Mouse (Mus musculus): ENCODE measurements around the gene Rps5. TPM values are rescaled to one million over a fixed set of nuclear protein-coding genes. Genes with fewer than 3 reads are reported as not detected.
"Not testable (repeated sequence)": the region's sequence is repeated elsewhere in the genome, so short reads cannot be mapped to it uniquely, and the experiment has no call there.

The Rps5 gene
- total RNA-seq, 2 experiments from 2014 or later: 1,322 to 1,347 TPM

DNA sequence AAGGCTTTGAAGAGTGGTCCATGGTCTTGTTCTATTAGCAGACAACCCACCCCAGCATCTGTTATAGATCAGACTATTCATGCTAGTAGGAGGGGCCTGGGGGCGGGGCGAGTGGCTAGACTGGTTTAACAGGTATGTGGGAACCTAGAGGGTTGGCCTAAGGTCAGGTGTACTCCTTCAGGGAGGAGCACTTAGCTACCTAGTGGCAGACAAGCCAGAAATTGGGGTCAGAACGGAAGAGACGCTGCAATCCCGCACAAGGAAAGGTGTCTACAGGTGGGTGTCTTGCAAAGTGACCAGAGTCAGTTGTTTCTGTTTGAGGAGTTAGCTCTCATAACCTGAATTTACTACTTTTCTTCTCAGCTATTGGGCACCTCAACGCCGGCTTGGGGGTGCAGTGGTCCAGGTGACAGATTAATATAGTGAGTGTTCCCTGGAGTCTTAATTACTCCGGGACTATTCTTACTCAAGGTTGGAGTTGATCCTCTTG lies 5.1 kb downstream of the Rps5 start, which contains the start of gene Rnf225:
Gene Rnf225, plus strand, starts transcription at position 226 of the 490 bp plus-strand sequence.
- DNase-seq (ENCODE audit: low spot score in 2 of 2): no peak

DNA sequence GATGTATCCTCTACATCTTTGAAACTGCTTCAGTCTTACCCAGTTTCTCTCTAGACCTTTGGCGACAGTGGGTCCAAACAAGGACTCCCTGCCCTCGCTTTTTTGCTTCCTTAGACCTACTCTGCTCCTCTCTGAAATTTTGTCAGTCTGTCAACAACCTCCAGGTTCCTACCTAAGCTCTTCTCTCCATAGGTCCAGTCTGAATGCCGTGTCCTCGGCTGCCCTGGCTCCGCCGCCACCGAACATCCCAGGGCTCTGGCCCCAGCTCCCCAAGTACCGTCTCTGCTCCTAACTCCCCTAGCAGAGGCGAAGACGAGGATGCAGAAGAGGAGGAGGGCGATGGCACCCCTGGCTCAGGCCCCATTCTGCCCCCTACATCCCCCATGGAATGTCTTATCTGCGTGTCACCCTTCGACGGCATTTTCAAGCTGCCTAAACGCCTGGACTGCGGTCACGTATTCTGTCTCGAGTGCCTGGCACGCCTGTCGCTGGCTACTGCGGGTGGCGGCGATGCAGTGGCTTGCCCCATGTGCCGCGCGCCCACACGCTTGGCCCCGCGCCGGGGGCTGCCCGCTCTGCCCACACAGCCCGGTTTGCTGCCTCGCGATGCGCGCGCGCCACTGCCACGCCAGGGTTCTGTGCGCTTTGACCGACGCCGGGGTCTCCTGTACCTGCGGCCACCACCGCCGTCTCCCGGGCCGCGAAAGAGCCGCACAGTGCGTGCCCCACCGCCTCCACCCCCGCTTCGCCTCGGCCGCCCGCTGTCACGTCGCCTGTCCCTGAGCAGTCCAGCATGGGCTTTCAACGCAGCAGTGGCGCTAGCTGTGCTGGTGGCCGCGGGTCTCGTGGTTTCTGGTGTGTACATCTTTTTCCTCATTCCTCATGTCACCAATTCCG lies 5.9 kb downstream of the Rps5 start:
- DNase-seq (ENCODE audit: low spot score in 2 of 2): no peak

DNA sequence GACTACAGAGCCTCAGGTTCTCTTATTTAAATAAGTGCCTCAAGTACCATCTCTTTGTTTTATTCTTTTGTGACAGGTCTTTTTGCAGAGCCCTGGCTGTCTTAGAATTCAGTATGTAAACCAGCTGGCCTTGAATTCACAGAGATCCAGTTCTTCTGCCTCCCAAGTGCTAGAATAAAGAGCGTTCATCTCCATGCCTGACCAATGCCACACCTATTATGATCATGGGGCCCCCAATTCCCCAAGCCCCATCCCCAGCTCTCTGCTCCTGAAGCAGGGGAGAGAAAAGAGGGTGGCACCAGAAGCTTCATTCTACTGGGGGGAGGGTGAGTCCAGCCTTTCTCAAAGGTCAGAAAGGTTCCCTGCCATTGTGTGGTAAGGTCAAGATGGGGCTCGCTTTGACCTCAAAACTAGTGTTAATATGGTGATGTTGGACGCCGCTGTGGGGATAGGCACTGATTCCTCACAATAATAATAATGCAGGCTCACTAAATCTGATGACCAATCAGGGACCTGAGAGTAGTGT lies 11.6 kb downstream of the Rps5 start:
- DNase-seq (ENCODE audit: low spot score in 2 of 2): no peak

- no peak for DNase-seq (ENCODE audit: low spot score in 2 of 2)
These were observed 12.7 kb downstream of the Rps5 start for GRCm38 (mm10) chr7:12934808-12935207.

GRCm38 (mm10) chr7:12937254-12937803 lies 15.2 kb downstream of the Rps5 start:
- DNase-seq (ENCODE audit: low spot score in 2 of 2): not testable (repeated sequence)

DNA sequence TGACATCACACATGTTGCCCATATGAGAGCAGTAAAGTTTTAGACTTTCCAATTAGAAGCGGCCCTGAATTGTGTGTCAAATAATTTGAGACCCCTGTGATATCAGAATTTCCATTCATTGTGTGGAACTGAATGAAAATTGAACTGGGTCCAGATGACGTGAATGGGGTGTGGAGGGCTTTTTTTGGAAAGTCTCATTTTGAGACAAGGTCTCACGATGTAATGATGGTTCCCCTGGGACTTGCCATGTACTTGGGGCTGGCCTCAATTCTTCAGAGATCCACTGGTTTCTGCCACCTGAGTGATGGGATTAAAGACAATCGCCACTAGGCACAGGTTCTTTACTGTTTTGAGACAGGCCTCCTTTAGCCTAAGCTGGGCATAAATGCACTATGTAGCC lies 18.5 kb downstream of the Rps5 start:
- DNase-seq (ENCODE audit: low spot score in 2 of 2): no peak

DNA sequence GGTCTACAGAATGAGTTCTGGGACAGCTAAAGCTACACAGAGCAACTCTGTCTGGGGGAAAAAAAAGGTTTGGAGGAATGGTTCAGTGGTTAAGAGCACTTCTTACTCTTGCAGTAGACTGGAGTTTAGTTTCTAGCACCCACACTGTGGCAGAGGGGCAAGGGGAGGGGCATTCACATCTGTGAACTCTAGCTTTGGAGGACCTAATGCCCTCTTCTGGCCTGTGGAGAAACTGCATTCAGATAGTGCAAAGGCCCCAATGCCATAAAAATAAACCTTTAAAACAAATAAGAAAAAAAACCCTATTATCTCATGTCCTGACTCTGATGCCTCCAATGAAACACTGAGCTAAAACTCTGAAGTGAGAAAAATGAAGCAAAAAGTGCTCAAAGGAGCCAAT lies 21.4 kb downstream of the Rps5 start:
- no peak for DNase-seq (ENCODE audit: low spot score in 2 of 2)

- peak; percentile 54 to 85 for DNase-seq (ENCODE audit: low spot score in 2 of 2)
These were observed 27.2 kb downstream of the Rps5 start for GRCm38 (mm10) chr7:12949032-12949871.

DNA sequence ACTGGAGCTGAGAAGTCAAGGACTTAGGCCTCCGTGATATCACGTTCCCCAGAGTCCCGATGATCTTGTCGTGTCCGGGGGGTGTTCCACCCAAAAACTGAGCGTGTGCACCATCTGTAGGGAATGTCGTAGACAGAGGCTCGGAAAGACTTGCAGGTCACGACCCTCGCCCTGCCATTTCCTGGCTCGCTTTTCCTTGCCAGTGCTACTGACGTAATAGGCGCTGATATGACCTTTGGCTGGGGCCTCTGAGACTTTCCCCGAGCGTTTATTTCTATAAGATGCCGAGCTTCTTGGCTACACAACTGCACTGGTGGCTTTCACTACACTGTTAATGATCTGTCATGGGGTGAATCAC lies 27.8 kb downstream of the Rps5 start:
- DNase-seq (ENCODE audit: low spot score in 2 of 2): no peak

- no peak for DNase-seq (ENCODE audit: low spot score in 2 of 2)
These were observed 32.8 kb downstream of the Rps5 start for GRCm38 (mm10) chr7:12954896-12955295.

DNA sequence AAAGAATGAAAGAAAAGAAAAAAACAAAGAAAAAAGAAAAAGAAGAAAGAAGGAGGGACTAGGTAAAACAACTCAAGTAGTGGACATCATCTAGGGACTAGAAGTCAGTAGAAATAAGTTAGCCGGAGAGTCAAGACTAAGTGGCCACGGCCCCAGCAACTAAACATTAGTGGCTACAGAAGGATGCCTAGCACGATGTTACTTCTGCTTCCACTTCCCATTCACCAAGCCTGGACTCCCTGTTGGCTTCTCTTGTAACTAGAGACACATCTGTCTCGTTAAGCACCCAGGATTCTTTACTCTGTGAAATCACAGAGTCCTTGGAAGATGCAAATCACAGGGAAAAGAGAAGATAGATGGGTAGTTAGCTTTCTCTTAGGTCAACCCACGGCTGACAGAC lies 35.4 kb downstream of the Rps5 start:
- DNase-seq (ENCODE audit: low spot score in 2 of 2): no peak

- DNase-seq (ENCODE audit: low spot score in 2 of 2): no peak
These were observed 36.9 kb downstream of the Rps5 start for GRCm38 (mm10) chr7:12958948-12959347.

DNA sequence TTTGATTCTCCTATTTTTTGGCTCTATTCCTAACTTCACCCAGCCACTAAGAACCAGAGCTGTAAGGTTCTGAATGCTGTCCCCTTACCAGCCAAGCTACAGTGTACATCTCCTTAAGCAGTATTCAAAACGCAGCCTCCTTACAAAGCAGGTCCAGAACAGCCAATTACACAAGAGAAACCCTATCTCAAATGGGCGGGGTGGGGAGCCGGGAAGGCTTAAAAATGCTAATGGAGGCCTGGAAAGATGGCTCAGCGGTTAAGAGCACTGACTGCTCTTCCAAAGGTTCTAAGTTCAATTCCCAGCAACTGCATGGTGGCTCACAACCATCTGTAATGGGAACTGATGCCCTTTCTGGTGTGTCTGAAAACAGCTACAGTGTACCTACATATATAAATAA lies 37.6 kb downstream of the Rps5 start:
- DNase-seq (ENCODE audit: low spot score in 2 of 2): no peak

DNA sequence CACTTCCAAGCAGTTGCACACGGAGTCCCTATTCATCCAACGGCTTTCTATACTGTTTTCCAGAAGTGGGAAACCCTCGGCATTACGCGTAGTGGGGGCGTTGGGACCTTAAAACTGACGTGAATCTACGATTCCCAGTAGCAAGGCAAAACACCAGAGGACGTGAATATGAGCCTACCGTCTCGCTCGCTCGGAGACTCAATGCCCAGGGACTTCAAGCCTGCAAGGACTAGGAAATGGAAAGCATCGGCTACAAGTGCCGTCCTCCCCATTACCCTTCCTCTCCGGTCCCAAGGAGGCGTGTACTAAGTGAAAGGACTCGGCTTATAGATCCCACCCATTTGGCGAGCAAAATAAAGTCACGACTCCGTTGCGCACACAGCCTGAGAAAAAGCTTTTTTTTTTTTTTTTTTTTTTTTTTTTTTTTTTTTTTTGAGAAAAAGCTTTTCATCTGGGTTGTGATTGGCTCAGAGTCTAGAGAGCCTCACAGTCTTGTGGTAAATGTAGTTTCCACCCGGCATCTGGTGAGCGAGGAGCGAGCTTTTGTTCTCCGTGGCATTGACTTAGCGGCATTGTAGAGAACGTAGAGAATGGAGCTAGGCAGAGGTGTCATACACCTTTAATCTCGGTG lies 39.5 kb downstream of the Rps5 start:
- DNase-seq (ENCODE audit: low spot score in 2 of 2): no peak

DNA sequence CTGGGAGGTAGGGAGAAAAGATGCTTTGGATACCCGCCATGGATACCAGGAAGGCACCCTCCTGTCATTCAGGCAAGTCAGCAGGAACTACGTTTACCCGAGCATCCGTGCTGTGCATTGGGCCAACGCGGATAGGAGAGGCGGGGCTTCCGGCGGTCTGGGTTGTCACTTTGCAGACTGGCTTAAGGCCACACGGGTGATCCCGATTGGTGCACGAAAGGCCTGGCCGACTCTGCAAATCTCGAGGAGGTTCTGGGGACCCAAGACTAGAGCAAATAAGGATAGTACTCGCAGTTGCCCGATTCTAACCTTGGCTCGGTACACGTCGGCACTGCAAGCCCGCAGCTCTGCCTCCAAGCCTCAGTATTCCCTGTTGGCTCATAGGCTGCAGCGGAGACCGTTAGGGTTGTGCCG lies 43.6 kb downstream of the Rps5 start, which contains the start of gene Zfp324:
Gene Zfp324, plus strand, starts transcription at position 161 of the 414 bp plus-strand sequence.
- peak; percentile 57 to 84 for DNase-seq (ENCODE audit: low spot score in 2 of 2)

DNA sequence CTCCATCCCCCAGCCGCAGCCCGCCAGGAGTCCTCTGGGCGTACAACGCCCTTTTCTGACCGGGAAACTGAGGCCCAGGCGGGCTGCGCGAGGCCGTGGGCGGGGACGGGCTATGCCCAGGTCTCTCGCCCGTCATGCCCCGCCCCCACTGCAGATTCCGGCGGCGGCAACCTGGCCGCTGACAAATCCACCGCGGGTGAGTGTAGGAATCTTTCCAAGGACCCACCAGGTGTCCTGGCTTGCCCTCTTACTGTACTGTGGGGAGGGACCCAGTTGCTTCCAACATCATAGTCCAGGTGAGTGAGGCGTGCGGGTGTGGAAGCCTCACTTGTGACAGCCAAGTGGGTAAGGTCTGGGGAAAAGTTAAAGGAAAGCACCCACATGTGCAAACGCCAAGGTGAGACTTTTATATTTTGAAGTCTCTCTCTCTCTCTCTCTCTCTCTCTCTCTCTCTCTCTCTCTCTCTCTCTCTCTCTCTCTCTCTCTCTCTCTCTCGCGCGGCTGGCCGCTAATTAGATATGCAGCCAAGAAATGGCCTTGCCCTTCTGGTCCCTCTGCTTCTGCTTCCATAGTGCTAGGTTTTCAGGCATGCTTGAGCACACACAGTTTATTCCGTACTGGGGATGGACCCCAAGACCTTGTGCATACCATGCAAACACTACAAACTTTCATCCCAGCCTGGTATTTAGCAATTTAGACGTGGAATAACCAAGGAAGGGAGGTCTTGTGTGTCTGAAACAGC lies 44.2 kb downstream of the Rps5 start:
- no peak for DNase-seq (ENCODE audit: low spot score in 2 of 2)

- DNase-seq (ENCODE audit: low spot score in 2 of 2): no peak
These were observed 48.8 kb downstream of the Rps5 start for GRCm38 (mm10) chr7:12970906-12971305.
